Mouse (Mus musculus) cerebellum, adult 9-10 months (tissue): ENCODE measurements around the gene Dlg5.

ENCODE experiments used
- DNase-seq: peaks from one replicate; pipeline ENCODE4 v3.0.0; 2022

Gene Dlg5

GRCm38 (mm10) chr14:24232641-24233633 lies 12.8 kb downstream of the Dlg5 start:
- DNase-seq: peak; percentile 26

- no peak for DNase-seq
These were observed 17.2 kb downstream of the Dlg5 start for GRCm38 (mm10) chr14:24228549-24228948.

- DNase-seq: no peak
These were observed 18.7 kb downstream of the Dlg5 start for GRCm38 (mm10) chr14:24227015-24227414.

- no peak for DNase-seq
These were observed 19.4 kb downstream of the Dlg5 start for GRCm38 (mm10) chr14:24226344-24226743.

GRCm38 (mm10) chr14:24222759-24223158 lies 23.0 kb downstream of the Dlg5 start:
- DNase-seq: no peak

GRCm38 (mm10) chr14:24222273-24222672 lies 23.4 kb downstream of the Dlg5 start:
- DNase-seq: no peak

GRCm38 (mm10) chr14:24217362-24217722 lies 28.4 kb downstream of the Dlg5 start:
- no peak for DNase-seq

- no peak for DNase-seq
These were observed 28.9 kb downstream of the Dlg5 start for GRCm38 (mm10) chr14:24216678-24217361.

GRCm38 (mm10) chr14:24216064-24216463 lies 29.7 kb downstream of the Dlg5 start:
- DNase-seq: no peak

GRCm38 (mm10) chr14:24214436-24214835 lies 31.3 kb downstream of the Dlg5 start:
- DNase-seq: no peak

GRCm38 (mm10) chr14:24213336-24213735 lies 32.4 kb downstream of the Dlg5 start:
- DNase-seq: no peak

GRCm38 (mm10) chr14:24212861-24213260 lies 32.9 kb downstream of the Dlg5 start:
- no peak for DNase-seq

- no peak for DNase-seq
These were observed 38.4 kb downstream of the Dlg5 start for GRCm38 (mm10) chr14:24207360-24207752.

- DNase-seq: no peak
These were observed 38.9 kb downstream of the Dlg5 start for GRCm38 (mm10) chr14:24206736-24207359.

GRCm38 (mm10) chr14:24206314-24206713 lies 39.4 kb downstream of the Dlg5 start:
- DNase-seq: no peak

- DNase-seq: no peak
These were observed 40.3 kb downstream of the Dlg5 start for GRCm38 (mm10) chr14:24205281-24205871.

- no peak for DNase-seq
These were observed 42.5 kb downstream of the Dlg5 start for GRCm38 (mm10) chr14:24203210-24203609.

GRCm38 (mm10) chr14:24200771-24201170 lies 44.9 kb downstream of the Dlg5 start:
- DNase-seq: no peak

GRCm38 (mm10) chr14:24199732-24200131 lies 46.0 kb downstream of the Dlg5 start:
- DNase-seq: no peak

- no peak for DNase-seq
These were observed 47.9 kb downstream of the Dlg5 start for GRCm38 (mm10) chr14:24197865-24198264.

- no peak for DNase-seq
These were observed 48.8 kb downstream of the Dlg5 start for GRCm38 (mm10) chr14:24196947-24197346.

GRCm38 (mm10) chr14:24190131-24190530 lies 55.6 kb downstream of the Dlg5 start:
- peak; percentile 68 for DNase-seq

GRCm38 (mm10) chr14:24189598-24189997 lies 56.1 kb downstream of the Dlg5 start:
- DNase-seq: peak; percentile 80
